Mouse (Mus musculus) heart, embryonic 10.5 days (tissue): ENCODE data around the gene Atpaf2. TPM values are rescaled to one million over a fixed set of nuclear protein-coding genes. Genes with fewer than 3 reads are reported as not detected.

Experiments
- DNase-seq: peaks from one replicate; pipeline ENCODE4 v3.0.0-alpha.2; 2017; ENCODE audit warnings: low spot score
- H3K27ac ChIP-seq: fragments of 300-500 bp; sonication (generic); 2 replicates; pipeline ENCODE4 v1.5.1; 2016; ENCODE audit warnings: mild to moderate bottlenecking
- H3K27me3 ChIP-seq: fragments of 300-500 bp; sonication (generic); 2 replicates; pipeline ENCODE4 v1.6.1; 2016; ENCODE audit warnings: mild to moderate bottlenecking; ENCODE audit not compliant: poor library complexity, insufficient read depth, severe bottlenecking
- H3K36me3 ChIP-seq: fragments of 300-500 bp; sonication (generic); 2 replicates; pipeline ENCODE4 v1.6.1; 2016; ENCODE audit warnings: mild to moderate bottlenecking, moderate library complexity
- H3K4me1 ChIP-seq: fragments of 300-500 bp; sonication (generic); 2 replicates; pipeline ENCODE4 v1.6.1; 2016; ENCODE audit warnings: mild to moderate bottlenecking
- H3K4me3 ChIP-seq: fragments of 300-500 bp; sonication (generic); 2 replicates; pipeline ENCODE4 v1.5.1; 2016; ENCODE audit warnings: mild to moderate bottlenecking, moderate library complexity
- H3K9me3 ChIP-seq: fragments of 300-500 bp; sonication (generic); 2 replicates; pipeline ENCODE4 v1.6.1; 2016; ENCODE audit warnings: mild to moderate bottlenecking, moderate library complexity
- WGBS: fragments of 180-500 bp; shearing (Covaris S2); methylation state at CpG from one replicate; pipeline ENCODE4 v1.1.7; 2016; 5-methylcytosine and 5-hydroxymethylcytosine counted together
- polyA plus RNA-seq: library from polyadenylated mRNA; unstranded; fragments of >200 nt; fragmentation: Nextera tagmentation; extraction: Ambion mirVana; gene quantifications from 2 replicates; pipeline ENCODE4 v1.2.1, GENCODE M21; 2016

Atpaf2 gene
- polyA plus RNA-seq, 1 experiment from 2014 or later = 61.7 TPM

- Histone ChIP-seq H3K36me3 (no peaks in the 10 kb centered on the region), H3K27me3 (peaks cover 10% of the 10 kb centered on the region; the same call in 1 of the 2 replicates), H3K4me1 (peaks cover 27% of the 10 kb centered on the region), H3K9me3 (no peaks in the 10 kb centered on the region), H3K27ac (no peak overlapping the region), H3K4me3 (no peak overlapping the region)
- WGBS = 69% methylated on average over 5 of the region's 5 CpGs
- DNase-seq = no peak
These were observed 32.3 kb downstream of the Atpaf2 start for GRCm38 (mm10) chr11:60385946-60386345.

GRCm38 (mm10) chr11:60384762-60385421 lies 33.4 kb downstream of the Atpaf2 start:
- WGBS = 10% methylated on average over 16 of the region's 16 CpGs
- no peak for DNase-seq
- Histone ChIP-seq H3K4me3 (peak overlapping the region; percentile 42), H3K27me3 (peaks cover 10% of the 10 kb centered on the region; the same call in 1 of the 2 replicates), H3K36me3 (no peaks in the 10 kb centered on the region), H3K9me3 (no peaks in the 10 kb centered on the region), H3K4me1 (peaks cover 30% of the 10 kb centered on the region), H3K27ac (no peak overlapping the region; the same call in 1 of the 2 replicates)

DNA sequence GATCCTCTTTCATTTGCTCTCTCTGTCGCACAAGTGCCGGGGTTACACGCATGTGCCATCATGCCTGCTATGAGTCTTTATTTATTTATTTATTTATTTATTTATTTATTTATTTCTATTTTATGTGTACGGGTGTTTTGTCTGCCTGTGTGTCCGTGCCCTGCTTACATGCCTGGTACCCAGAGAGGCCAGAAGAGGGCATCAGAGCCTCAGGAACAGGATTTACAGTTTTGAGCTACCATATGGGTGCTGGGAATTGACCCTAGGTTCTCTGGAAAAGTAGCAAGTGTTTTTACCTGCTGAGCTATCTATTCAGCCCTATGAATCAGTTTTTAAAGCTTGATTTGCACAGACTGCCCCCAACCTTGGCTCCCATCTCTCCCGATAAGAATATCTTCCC lies 34.7 kb downstream of the Atpaf2 start:
- DNase-seq = no peak
- no peak overlapping the region for H3K4me3 ChIP-seq
- 87% methylated on average over 6 of the region's 6 CpGs for WGBS

GRCm38 (mm10) chr11:60374481-60374880 lies 43.8 kb downstream of the Atpaf2 start:
- Histone ChIP-seq H3K4me3 (no peak overlapping the region), H3K27ac (no peak overlapping the region), H3K27me3 (no peaks in the 10 kb centered on the region), H3K36me3 (no peaks in the 10 kb centered on the region), H3K9me3 (no peaks in the 10 kb centered on the region), H3K4me1 (no peaks in the 10 kb centered on the region)
- WGBS = 86% methylated on average over 6 of the region's 6 CpGs
- no peak for DNase-seq

More for the DNA sequence above, 34.7 kb downstream of the Atpaf2 start:
- peaks cover 10% of the 10 kb centered on the region; the same call in 1 of the 2 replicates for H3K27me3 ChIP-seq
- no peak overlapping the region for H3K27ac ChIP-seq
- no peaks in the 10 kb centered on the region for H3K9me3 ChIP-seq
- no peaks in the 10 kb centered on the region for H3K36me3 ChIP-seq
- peaks cover 30% of the 10 kb centered on the region for H3K4me1 ChIP-seq

DNA sequence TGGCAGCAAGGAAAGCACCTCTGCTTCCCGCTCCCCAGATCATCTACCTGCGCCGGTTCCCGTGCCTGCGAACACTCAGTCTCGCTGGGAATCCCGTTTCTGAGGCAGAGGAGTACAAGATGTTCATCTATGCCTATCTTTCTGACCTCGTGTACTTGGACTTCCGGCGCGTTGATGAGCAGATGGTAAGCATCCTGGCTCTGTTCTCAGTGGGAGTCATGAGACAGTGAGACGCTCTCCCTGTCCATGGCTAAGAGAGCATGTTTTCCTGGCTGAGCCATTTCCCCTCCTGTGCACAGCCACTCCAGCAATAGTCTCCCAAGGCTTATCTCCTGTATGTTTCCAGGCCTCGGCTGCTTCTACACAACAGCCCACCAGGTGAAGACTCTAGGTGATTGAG lies 47.8 kb downstream of the Atpaf2 start:
- WGBS = 84% methylated on average over 13 of the region's 13 CpGs
- H3K36me3 ChIP-seq = no peaks in the 10 kb centered on the region

DNA sequence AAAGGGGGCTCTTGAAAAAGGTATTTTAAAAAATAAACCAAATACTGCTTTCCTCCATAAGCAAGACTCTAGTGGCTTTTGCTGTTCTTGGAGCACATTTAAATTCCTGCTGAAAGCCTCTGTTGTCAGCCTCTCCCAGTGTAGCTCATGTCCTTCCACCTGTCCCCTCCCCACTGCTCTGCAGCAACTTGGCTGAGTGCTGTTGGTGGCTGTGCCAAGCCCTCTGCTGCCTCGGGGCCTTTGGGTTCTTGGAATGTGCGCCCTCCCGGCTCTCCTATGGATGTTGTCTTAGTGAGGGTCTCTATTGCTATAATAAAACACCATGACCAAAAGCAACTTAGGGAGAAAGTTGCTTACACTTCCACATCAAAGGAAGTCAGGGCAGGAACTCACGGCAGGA lies 48.8 kb downstream of the Atpaf2 start:
- H3K27me3 ChIP-seq = no peaks in the 10 kb centered on the region
- DNase-seq = no peak
- H3K27ac ChIP-seq = no peak overlapping the region
- H3K4me1 ChIP-seq = peaks cover 18% of the 10 kb centered on the region
- H3K4me3 ChIP-seq = no peak overlapping the region
- H3K9me3 ChIP-seq = no peaks in the 10 kb centered on the region
- WGBS = 79% methylated on average over 4 of the region's 4 CpGs
- no peaks in the 10 kb centered on the region for H3K36me3 ChIP-seq

More for the DNA sequence above, 47.8 kb downstream of the Atpaf2 start:
- Histone ChIP-seq H3K4me3 (no peak overlapping the region), H3K27ac (no peak overlapping the region), H3K4me1 (peaks cover 18% of the 10 kb centered on the region), H3K27me3 (no peaks in the 10 kb centered on the region), H3K9me3 (no peaks in the 10 kb centered on the region)
- no peak for DNase-seq

DNA sequence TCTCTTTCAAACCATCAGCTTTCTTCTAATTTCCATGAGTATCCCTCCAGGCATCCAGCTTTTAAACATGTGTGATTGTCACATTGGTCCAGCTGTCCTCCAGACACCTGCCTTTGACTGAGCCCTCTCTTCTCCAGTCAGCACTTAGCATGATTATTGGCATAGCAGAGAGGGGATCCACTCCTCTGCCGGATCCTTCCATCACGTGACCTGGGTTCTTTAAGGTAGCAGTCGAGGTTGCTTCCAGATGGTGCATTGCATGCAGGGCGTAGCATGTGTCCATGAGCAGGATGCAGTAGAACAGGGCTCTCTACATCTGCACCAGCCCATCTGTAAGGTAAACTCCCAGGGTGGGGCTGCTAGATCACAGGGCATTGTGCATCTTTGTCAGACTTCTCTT lies 49.3 kb downstream of the Atpaf2 start:
- peaks cover 18% of the 10 kb centered on the region for H3K4me1 ChIP-seq
- 78% methylated on average over 4 of the region's 4 CpGs for WGBS
- H3K36me3 ChIP-seq = no peaks in the 10 kb centered on the region
- 0 out of 2 replicates have a peak, but pooled peaks cover 1% of the 10 kb centered on the region for H3K27me3 ChIP-seq
- H3K4me3 ChIP-seq = no peak overlapping the region
- no peaks in the 10 kb centered on the region for H3K9me3 ChIP-seq
- no peak overlapping the region for H3K27ac ChIP-seq
- DNase-seq = no peak

GRCm38 (mm10) chr11:60367256-60367655 lies 51.0 kb downstream of the Atpaf2 start:
- Histone ChIP-seq H3K36me3 (no peaks in the 10 kb centered on the region), H3K4me3 (no peak overlapping the region), H3K9me3 (no peaks in the 10 kb centered on the region), H3K27me3 (0 out of 2 replicates have a peak, but pooled peaks cover 5% of the 10 kb centered on the region), H3K4me1 (peaks cover 18% of the 10 kb centered on the region), H3K27ac (no peak overlapping the region)
- DNase-seq = no peak
- 54% methylated on average over 3 of the region's 3 CpGs for WGBS

DNA sequence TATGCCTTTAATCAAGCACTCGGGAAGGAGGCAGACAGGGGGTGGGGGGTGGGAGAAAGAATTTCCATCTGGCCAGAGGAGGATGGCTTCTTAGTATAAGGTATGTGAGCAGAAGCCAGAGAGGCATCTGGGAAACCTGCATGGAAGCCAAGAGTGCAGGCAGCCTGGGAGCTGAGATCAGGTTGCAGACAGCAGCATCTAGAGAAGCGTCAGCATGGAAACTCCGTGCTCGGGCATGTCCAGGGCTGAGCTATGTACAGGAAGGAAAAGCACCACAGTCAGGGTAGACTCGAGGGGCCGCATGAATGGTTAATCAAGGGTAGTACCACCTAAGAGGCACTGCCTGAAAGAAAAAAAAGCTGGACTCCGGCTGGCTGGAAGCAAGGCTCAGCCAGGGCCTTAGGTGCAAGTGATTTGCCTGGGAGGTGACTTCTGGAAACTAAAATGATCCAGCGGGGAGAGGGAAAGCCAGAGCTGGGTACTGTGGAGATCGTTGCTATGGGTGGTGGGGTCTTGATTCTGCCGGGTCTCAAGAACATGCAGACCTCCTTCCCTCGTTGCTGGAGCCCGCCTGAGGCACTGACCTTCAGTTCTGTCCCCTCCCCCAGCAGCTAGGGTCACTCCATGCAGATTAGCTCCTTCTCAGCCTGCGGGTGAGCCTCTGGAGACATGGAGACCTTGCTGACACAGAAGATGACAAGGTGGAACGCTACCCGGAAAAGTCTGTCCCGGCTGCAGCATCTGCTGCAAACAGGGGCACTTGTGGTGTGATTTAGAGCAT lies 51.8 kb downstream of the Atpaf2 start:
- Histone ChIP-seq H3K27me3 (0 out of 2 replicates have a peak, but pooled peaks cover 5% of the 10 kb centered on the region), H3K36me3 (no peaks in the 10 kb centered on the region), H3K4me3 (peak overlapping the region; percentile 15; the same call in 1 of the 2 replicates), H3K27ac (peak overlapping the region; percentile 85), H3K4me1 (peaks cover 18% of the 10 kb centered on the region), H3K9me3 (no peaks in the 10 kb centered on the region)
- no peak for DNase-seq
- 20% methylated on average over 16 of the region's 16 CpGs for WGBS

- Histone ChIP-seq H3K36me3 (no peaks in the 10 kb centered on the region), H3K4me3 (no peak overlapping the region), H3K27me3 (0 out of 2 replicates have a peak, but pooled peaks cover 5% of the 10 kb centered on the region), H3K9me3 (no peaks in the 10 kb centered on the region), H3K4me1 (peaks cover 9% of the 10 kb centered on the region), H3K27ac (no peak overlapping the region)
- DNase-seq = no peak
- 66% methylated on average over 5 of the region's 5 CpGs for WGBS
These were observed 57.5 kb downstream of the Atpaf2 start for GRCm38 (mm10) chr11:60360631-60361201.

- no peaks in the 10 kb centered on the region for H3K9me3 ChIP-seq
- H3K27ac ChIP-seq = no peak overlapping the region
- DNase-seq = no peak
- H3K4me3 ChIP-seq = no peak overlapping the region
- peaks cover 7% of the 10 kb centered on the region; the same call in 1 of the 2 replicates for H3K4me1 ChIP-seq
- H3K36me3 ChIP-seq = no peaks in the 10 kb centered on the region
- WGBS = 79% methylated on average over 1 of the region's 1 CpGs
- H3K27me3 ChIP-seq = 0 out of 2 replicates have a peak, but pooled peaks cover 5% of the 10 kb centered on the region
These were observed 58.3 kb downstream of the Atpaf2 start for GRCm38 (mm10) chr11:60359936-60360335.

- H3K36me3 ChIP-seq = no peaks in the 10 kb centered on the region
- DNase-seq = no peak
- no peaks in the 10 kb centered on the region for H3K9me3 ChIP-seq
- H3K27ac ChIP-seq = no peak overlapping the region
- 63% methylated on average over 5 of the region's 5 CpGs for WGBS
- H3K4me3 ChIP-seq = no peak overlapping the region
- H3K4me1 ChIP-seq = peaks cover 7% of the 10 kb centered on the region; the same call in 1 of the 2 replicates
- 0 out of 2 replicates have a peak, but pooled peaks cover 5% of the 10 kb centered on the region for H3K27me3 ChIP-seq
These were observed 59.1 kb downstream of the Atpaf2 start for GRCm38 (mm10) chr11:60359138-60359537.

GRCm38 (mm10) chr11:60358548-60358947 lies 59.7 kb downstream of the Atpaf2 start:
- H3K4me1 ChIP-seq = peaks cover 7% of the 10 kb centered on the region; the same call in 1 of the 2 replicates
- H3K4me3 ChIP-seq = no peak overlapping the region
- 0 out of 2 replicates have a peak, but pooled peaks cover under 1% of the 10 kb centered on the region for H3K27me3 ChIP-seq
- no peaks in the 10 kb centered on the region for H3K36me3 ChIP-seq
- no peaks in the 10 kb centered on the region for H3K9me3 ChIP-seq
- WGBS = 75% methylated on average over 7 of the region's 7 CpGs
- no peak overlapping the region for H3K27ac ChIP-seq
- DNase-seq = no peak
